Mouse (Mus musculus): Measurements from ENCODE around the gene Mcfd2. TPM values are rescaled to one million over a fixed set of nuclear protein-coding genes. Genes with fewer than 3 reads are reported as not detected.
"Not testable (repeated sequence)": the region's sequence is repeated elsewhere in the genome, so short reads cannot be mapped to it uniquely, and the experiment has no call there.

Mcfd2 gene
- total RNA-seq (2018; cell fraction: chromatin; rRNA removed) = 100 to 1,000 TPM in 5 of 26 experiments, 10 to 100 TPM in 21; 25.7 to 173 (median 52.5) TPM
- 100 to 1,000 TPM; 132 to 231 (median 175) TPM for total RNA-seq (2018; cell fraction: cytosol; rRNA removed)
- total RNA-seq (2018; cell fraction: nucleus; rRNA removed) = 100 to 1,000 TPM in 19 of 26 experiments, 10 to 100 TPM in 7; 31.8 to 178 (median 121) TPM
- 156 to 279 TPM (median 184 TPM) in 3 replicates for polyA plus RNA-seq (2018)

GRCm38 (mm10) chr17:87265792-87266186, at the start of gene Mcfd2:
Gene Mcfd2 (minus strand): TSS chr17:87265935.
- WGBS (ENCODE audit: missing documents) = under 1% methylated on average over 30 of the region's 41 CpGs
- peaks cover 48% of the 10 kb centered on the region for H3K79me2 ChIP-seq (ENCODE audit: inconsistent target)
- no peaks in the 10 kb centered on the region for H3K36me3 ChIP-seq (ENCODE audit: inconsistent target)
- peak within 1 kb of the TSS; percentile 75 for H3K4me3 ChIP-seq (ENCODE audit: inconsistent target)
- H3K27ac ChIP-seq = peak within 1 kb of the TSS; percentile 77

DNA sequence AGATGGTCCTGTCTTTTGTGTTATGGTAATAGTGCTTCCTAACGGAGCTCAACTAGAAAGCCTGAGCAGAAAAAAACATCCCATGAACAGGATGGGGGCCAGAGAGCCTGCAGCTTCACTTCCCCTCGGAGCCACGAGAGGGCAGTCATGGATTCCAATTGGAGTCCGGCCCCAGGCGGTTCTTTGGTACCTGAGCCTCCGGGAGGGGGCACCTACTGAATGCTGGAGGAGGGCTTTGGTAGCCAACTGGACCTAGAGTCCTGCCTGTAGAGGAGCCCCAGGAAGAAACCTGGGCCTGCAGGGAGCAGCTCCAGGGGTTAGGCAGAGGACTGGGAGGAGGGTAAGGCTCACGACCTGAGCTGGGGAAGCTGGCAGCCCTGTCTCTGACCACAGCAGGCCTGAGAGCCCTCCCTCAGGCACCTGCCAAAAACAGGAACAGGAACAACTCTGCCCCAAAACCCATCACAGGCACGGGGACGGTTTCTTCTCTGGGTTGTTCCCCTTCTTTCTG, 49.3 kb upstream of the Mcfd2 start:
- H3K27ac ChIP-seq = no peak overlapping the region

DNA sequence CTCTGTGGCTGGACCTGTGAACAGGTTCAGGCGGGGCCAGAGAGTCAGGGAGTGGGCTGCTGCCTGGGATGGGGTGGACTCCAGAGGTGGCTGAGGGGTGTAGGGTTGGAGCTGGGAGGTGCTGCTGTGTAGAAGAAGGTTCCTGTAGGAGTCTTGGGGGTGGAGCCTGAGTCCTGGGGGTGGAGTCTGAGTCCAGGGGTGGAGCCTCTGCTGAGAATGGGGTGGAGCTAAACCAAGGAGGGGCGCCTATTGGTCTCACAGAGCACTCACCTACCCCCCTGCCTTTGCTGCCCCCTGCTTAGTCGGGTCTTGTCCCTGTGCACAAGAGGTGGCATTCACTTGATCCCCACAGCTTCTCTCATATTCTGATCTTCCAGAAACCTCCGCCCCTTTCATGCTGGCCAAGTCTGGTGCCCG, 48.8 kb upstream of the Mcfd2 start:
- no peak overlapping the region for H3K4me3 ChIP-seq (ENCODE audit: inconsistent target)
- H3K36me3 ChIP-seq (ENCODE audit: inconsistent target) = peaks cover 42% of the 10 kb centered on the region; the same call in 1 of the 2 replicates
- WGBS (ENCODE audit: missing documents) = 57% methylated on average over 5 of the region's 5 CpGs
- peaks cover 35% of the 10 kb centered on the region; the same call in 1 of the 2 replicates for H3K79me2 ChIP-seq (ENCODE audit: inconsistent target)
- H3K27ac ChIP-seq = no peak overlapping the region

More for the DNA sequence above, 49.3 kb upstream of the Mcfd2 start:
- H3K4me3 ChIP-seq (ENCODE audit: inconsistent target) = no peak overlapping the region
- 12% methylated on average over 9 of the region's 9 CpGs for WGBS (ENCODE audit: missing documents)
- peaks cover 41% of the 10 kb centered on the region for H3K36me3 ChIP-seq (ENCODE audit: inconsistent target)
- peaks cover 35% of the 10 kb centered on the region; the same call in 1 of the 2 replicates for H3K79me2 ChIP-seq (ENCODE audit: inconsistent target)

DNA sequence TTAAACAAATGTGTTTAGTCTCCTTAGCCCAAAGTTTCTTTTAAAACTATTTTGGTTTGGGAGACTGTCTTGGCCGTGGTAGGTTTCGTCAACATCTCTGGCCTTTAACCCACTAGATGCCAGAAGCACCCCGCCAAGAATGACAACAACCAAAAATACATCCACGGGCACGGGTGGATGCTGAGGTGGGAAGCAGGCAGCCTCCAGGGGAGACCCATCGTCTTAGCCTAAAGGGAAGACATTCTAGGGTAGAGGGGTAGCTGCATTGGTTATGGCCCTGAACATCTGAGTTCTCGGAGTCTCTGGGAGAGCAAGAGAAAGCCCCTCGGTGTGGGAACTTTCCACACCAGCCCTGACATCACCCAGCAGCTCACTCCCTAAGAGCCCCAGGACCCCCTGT, 48.4 kb upstream of the Mcfd2 start:
- H3K4me3 ChIP-seq (ENCODE audit: inconsistent target) = no peak overlapping the region
- H3K79me2 ChIP-seq (ENCODE audit: inconsistent target) = peaks cover 35% of the 10 kb centered on the region; the same call in 1 of the 2 replicates
- WGBS (ENCODE audit: missing documents) = 89% methylated on average over 8 of the region's 8 CpGs
- H3K36me3 ChIP-seq (ENCODE audit: inconsistent target) = peaks cover 46% of the 10 kb centered on the region; the same call in 1 of the 2 replicates
- H3K27ac ChIP-seq = no peak overlapping the region

DNA sequence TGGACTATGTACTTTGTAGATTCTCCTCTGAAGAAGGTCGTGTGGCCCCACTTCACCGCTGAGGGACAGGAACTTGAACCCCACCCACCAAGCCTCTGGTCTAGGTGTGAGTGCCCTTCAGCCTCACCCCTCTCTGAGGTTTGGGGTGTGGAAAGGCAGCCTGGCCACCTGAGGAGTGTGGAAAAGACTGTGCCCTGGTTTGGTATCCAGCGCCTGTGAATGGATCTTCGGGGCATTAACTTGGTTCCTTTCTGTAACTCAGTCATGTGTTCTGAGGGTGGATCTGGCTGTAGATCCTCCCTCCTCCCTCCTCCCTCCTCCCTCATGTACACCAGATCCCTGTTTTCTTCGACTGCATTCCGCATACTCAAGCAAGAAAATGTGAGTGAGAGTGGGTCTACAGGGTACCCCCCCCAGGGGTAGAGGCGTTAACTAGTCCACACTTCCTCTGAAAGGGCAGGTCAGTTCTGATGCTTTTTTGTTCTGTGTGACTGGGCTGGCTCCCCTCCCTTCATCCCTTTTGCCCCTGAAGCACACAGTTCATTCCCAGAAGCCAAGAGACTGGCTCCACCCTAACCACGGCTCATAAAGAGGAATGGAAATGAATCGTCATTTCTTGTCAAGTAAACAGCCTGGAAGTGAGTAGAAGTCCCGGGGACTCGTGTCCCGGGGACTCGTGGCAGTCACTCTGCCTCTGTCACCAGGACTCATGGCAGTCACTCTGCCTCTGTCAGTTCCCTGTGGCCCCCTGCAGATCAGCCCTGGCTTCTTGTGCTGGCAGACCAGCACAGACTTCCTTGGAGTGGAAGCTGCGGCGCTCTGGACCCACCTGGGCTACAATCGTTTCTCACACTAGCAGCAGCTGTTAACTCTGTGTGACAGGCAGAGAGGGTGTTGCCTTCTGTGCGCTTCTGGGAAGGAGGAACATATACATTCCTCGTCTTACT, 47.5 kb upstream of the Mcfd2 start:
- Histone ChIP-seq H3K4me3 (ENCODE audit: inconsistent target) (no peak overlapping the region), H3K79me2 (ENCODE audit: inconsistent target) (peaks cover 38% of the 10 kb centered on the region; the same call in 1 of the 2 replicates), H3K27ac (no peak overlapping the region), H3K36me3 (ENCODE audit: inconsistent target) (peaks cover 55% of the 10 kb centered on the region; the same call in 1 of the 2 replicates)
- 65% methylated on average over 15 of the region's 18 CpGs for WGBS (ENCODE audit: missing documents)

GRCm38 (mm10) chr17:87312351-87312750, 46.6 kb upstream of the Mcfd2 start:
- WGBS (ENCODE audit: missing documents) = 95% methylated on average over 12 of the region's 12 CpGs
- H3K27ac ChIP-seq = no peak overlapping the region
- H3K79me2 ChIP-seq (ENCODE audit: inconsistent target) = peaks cover 38% of the 10 kb centered on the region; the same call in 1 of the 2 replicates
- H3K36me3 ChIP-seq (ENCODE audit: inconsistent target) = peaks cover 55% of the 10 kb centered on the region; the same call in 1 of the 2 replicates
- H3K4me3 ChIP-seq (ENCODE audit: inconsistent target) = no peak overlapping the region

DNA sequence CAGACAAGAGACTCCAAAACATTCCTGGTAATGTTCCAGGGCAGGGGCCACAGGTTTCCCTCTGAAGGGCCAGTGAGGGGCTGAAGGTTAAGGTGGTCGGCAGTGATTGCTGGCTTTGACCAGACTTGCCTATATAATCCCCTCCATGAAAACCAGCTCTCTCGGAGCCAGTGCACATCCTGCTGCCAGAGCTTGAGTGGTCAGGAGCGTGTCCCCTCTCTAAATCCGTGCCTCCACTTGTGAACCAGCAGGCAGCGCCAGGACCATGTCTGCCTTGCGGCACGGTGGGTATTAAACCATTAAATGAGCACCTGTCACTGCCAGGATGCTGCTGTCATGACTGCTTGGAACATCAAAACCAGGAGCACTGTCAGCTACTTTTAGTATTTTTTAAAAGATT, 44.8 kb upstream of the Mcfd2 start:
- 100% methylated on average over 7 of the region's 7 CpGs for WGBS (ENCODE audit: missing documents)
- Histone ChIP-seq H3K79me2 (ENCODE audit: inconsistent target) (peaks cover 38% of the 10 kb centered on the region), H3K4me3 (ENCODE audit: inconsistent target) (no peak overlapping the region), H3K27ac (no peak overlapping the region), H3K36me3 (ENCODE audit: inconsistent target) (peaks cover 48% of the 10 kb centered on the region; the same call in 1 of the 2 replicates)

DNA sequence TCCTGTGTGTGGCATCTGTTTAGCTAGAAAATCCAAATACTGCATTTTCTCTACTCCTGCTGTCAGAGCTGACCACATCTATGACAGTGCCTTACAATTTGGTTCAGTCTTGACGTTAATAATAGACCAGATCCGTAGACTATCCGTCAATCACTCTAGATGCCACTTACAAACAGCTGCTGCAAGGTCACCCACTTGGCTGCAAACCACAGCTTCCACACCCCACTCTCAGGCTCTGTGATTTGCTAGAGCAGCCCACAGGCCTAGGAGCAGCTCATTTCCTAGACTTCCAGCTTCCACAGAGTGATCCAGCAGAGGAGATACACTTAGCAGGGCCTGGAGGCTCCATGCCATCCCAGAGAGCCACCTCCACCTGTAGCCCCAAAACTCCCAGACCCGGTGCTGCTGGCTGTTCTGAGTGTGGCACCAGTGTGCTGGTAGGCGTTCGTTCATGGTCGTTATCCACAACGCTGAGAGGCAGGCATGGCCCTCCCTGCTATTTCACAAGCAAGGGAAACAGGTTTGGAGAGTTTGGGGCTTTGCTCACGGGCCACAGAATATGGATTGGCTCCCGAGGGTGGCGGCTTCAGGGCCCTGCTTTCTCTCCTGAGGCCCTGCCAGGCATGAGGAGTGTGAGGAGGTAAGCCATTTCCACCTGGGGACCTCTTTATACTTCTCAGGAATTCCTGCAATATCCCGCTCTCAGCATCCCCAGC, 43.5 kb upstream of the Mcfd2 start:
- Histone ChIP-seq H3K79me2 (ENCODE audit: inconsistent target) (peaks cover 45% of the 10 kb centered on the region), H3K27ac (no peak overlapping the region), H3K4me3 (ENCODE audit: inconsistent target) (no peak overlapping the region), H3K36me3 (ENCODE audit: inconsistent target) (peaks cover 48% of the 10 kb centered on the region; the same call in 1 of the 2 replicates)
- WGBS (ENCODE audit: missing documents) = 96% methylated on average over 12 of the region's 12 CpGs

- H3K36me3 ChIP-seq (ENCODE audit: inconsistent target) = peaks cover 40% of the 10 kb centered on the region; the same call in 1 of the 2 replicates
- H3K27ac ChIP-seq = peak overlapping the region; percentile 38
- 50% methylated on average over 8 of the region's 8 CpGs for WGBS (ENCODE audit: missing documents)
- peak overlapping the region; percentile 14 for H3K4me3 ChIP-seq (ENCODE audit: inconsistent target)
- H3K79me2 ChIP-seq (ENCODE audit: inconsistent target) = peaks cover 46% of the 10 kb centered on the region
Measured at GRCm38 (mm10) chr17:87306746-87307145, 41.0 kb upstream of the Mcfd2 start.

- no peak overlapping the region for H3K4me3 ChIP-seq (ENCODE audit: inconsistent target)
- peaks cover 52% of the 10 kb centered on the region for H3K79me2 ChIP-seq (ENCODE audit: inconsistent target)
- H3K27ac ChIP-seq = peak overlapping the region; percentile 94
- WGBS (ENCODE audit: missing documents) = 97% methylated on average over 8 of the region's 8 CpGs
- peaks cover 27% of the 10 kb centered on the region; the same call in 1 of the 2 replicates for H3K36me3 ChIP-seq (ENCODE audit: inconsistent target)
Measured at GRCm38 (mm10) chr17:87305065-87305464, 39.3 kb upstream of the Mcfd2 start.

DNA sequence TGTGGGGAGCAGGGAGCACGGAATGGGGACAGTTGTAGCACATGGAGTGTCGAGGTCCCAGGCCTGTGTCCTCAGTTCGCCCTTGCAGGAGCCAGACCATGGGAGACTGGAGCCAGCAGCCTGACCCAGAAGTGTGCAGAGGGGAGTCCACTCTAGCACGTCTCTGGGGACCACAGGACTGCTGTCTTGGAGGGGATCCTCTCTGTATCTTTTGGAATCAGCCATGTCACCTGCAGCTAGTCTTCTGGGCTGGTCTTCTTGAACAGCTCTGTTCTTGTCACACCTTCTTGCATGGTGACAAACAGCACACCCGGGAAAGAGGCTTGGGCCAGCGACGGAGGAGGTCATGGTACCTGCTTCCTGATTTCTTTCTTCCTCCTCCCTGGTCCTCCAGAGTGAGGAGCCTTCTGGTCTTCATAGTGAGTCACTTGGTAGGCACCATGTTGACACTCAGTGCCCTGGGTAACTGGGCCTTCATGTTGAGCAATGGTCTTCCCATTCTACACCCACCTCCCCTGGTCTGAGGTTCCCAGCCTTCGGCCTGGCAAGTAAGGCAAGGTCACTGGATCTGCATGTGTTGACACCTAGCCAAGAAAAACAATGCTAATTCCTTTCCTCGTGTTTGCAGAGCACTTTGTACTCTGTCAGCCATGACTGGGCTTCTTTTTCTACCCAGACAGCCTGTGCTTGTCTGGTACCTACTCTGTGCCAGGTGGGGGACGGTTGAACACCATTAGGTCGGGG, 38.6 kb upstream of the Mcfd2 start:
- peaks cover 20% of the 10 kb centered on the region; the same call in 1 of the 2 replicates for H3K36me3 ChIP-seq (ENCODE audit: inconsistent target)
- peak overlapping the region; percentile 94 for H3K27ac ChIP-seq
- peaks cover 60% of the 10 kb centered on the region for H3K79me2 ChIP-seq (ENCODE audit: inconsistent target)
- 57% methylated on average over 11 of the region's 11 CpGs for WGBS (ENCODE audit: missing documents)
- no peak overlapping the region for H3K4me3 ChIP-seq (ENCODE audit: inconsistent target)

DNA sequence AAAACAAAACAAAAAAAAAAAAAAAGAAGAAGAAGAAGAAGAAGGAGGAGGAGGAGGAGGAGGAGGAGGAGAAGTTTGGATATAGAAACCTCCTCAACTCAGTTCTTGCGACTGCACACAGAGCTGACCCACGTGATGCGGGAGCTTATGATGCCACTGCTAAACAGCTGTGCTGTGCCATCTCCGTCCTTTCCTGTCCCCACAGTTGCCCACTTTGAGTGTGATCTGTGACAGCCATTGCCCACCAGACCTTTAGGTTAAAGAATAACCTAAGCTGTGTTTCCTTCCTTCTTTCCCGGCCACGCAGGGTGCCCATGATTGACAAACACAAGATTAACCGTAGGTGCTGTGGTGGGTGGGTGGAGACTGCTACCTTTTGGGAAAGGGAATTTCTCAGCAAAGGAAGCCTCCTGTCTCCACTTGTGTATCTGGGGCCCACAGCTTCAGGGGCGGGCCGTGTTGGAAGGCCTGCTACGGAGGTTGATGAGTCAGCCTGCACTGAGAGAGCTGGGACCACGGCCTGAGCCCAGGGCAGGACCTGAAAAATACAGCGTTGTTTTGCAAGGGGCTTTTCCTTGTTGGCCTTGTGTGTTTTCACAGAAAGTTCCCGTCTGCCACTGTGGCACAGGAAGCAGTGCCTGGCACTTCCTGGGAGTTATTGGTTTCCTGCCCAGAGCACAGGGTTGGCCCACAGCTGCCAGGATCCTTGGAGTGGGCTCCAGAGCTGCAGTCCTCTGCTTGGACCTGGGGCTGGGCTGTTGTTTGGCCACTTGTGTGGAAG, 36.5 kb upstream of the Mcfd2 start:
- H3K4me3 ChIP-seq (ENCODE audit: inconsistent target) = no peak overlapping the region
- no peaks in the 10 kb centered on the region for H3K36me3 ChIP-seq (ENCODE audit: inconsistent target)
- peak overlapping the region; percentile 94 for H3K27ac ChIP-seq
- 3% methylated on average over 13 of the region's 13 CpGs for WGBS (ENCODE audit: missing documents)
- peaks cover 61% of the 10 kb centered on the region for H3K79me2 ChIP-seq (ENCODE audit: inconsistent target)

GRCm38 (mm10) chr17:87301607-87302006, 35.9 kb upstream of the Mcfd2 start:
- H3K27ac ChIP-seq = peak overlapping the region; percentile 94
- peaks cover 60% of the 10 kb centered on the region for H3K79me2 ChIP-seq (ENCODE audit: inconsistent target)
- H3K36me3 ChIP-seq (ENCODE audit: inconsistent target); H3K4me3 ChIP-seq (ENCODE audit: inconsistent target): not testable (repeated sequence)
- WGBS (ENCODE audit: missing documents) = 0% methylated on average over 8 of the region's 9 CpGs

Measured in macrophage (primary cell).